Comparison of ENCODE assay signal across 8 mouse cellular contexts in genomic region chr7:80387633-80388543, GRCm38 (mm10). TPM values are rescaled to one million over a fixed set of nuclear protein-coding genes. Genes with fewer than 3 reads are reported as not detected.
A peak's percentile ranks its signal among the peaks of the same experiment; 100 is the strongest.
DNase-seq lines count a peak whose midpoint lies in the region; ATAC-seq and TF ChIP-seq lines count a peak whose summit lies in the region.

Gene Fes (minus strand): TSS chr7:80387946.

- WGBS in hindbrain, embryonic 13.5 days, result 12% methylated on average over 33 of the region's 33 CpGs
- WGBS in midbrain, embryonic 15.5 days, result 12% methylated on average over 33 of the region's 33 CpGs

- TF ChIP-seq POLR2A in CH12.LX (IDR thresholded peaks at IDR 0.05; ENCODE audit: low read depth, low read length), result peak; percentile 34; the same call in 1 of the 2 replicates

- H3K27me3 ChIP-seq in CH12.LX (replicated peaks), result no peaks in the 10 kb centered on the region
- H3K27me3 ChIP-seq in hindbrain, embryonic 13.5 days, result peaks cover 13% of the 10 kb centered on the region
- H3K27me3 ChIP-seq in midbrain, embryonic 15.5 days (replicated peaks), result 0 out of 2 replicates have a peak, but pooled peaks cover 5% of the 10 kb centered on the region

- peak within 1 kb of the TSS; percentile 37 for H3K9ac ChIP-seq in CH12.LX (ENCODE audit: insufficient read depth, low read depth)
- H3K9ac ChIP-seq in hindbrain, embryonic 13.5 days, result peak within 1 kb of the TSS; percentile 61
- H3K9ac ChIP-seq in midbrain, embryonic 15.5 days, result peak within 1 kb of the TSS; percentile 29; the same call in 1 of the 2 replicates

- DNase-seq in CH12.LX (ENCODE audit: extremely low read depth) (peak; percentile 47), liver (peak; percentile 65)
- DNase-seq in adrenal gland, postnatal 4 days (ENCODE audit: low spot score in 2 of 2), result peak in 1 of 2 experiments; percentile 47
- DNase-seq in gastrocnemius, adult 2 months, result peak; percentile 77
- no peak for DNase-seq in cerebellum, postnatal 25 days
- DNase-seq in left cerebral cortex, postnatal 25 days (ENCODE audit: low spot score in 2 of 2), result no peak

- H3K79me2 ChIP-seq in CH12.LX (replicated peaks; ENCODE audit: control insufficient read depth, extremely low read depth, insufficient read depth, poor library complexity, severe bottlenecking), result no peaks in the 10 kb centered on the region

- peaks cover 43 to 60% of the 10 kb centered on the region in 2 experiments for H3K36me3 ChIP-seq in CH12.LX (replicated peaks in 1 of 2; ENCODE audit: control insufficient read depth in 1 of 2, insufficient read depth in 1 of 2, low read length in 1 of 2)
- H3K36me3 ChIP-seq in hindbrain, embryonic 13.5 days, result peaks cover 32% of the 10 kb centered on the region
- H3K36me3 ChIP-seq in midbrain, embryonic 15.5 days (replicated peaks), result peaks cover 25% of the 10 kb centered on the region; the same call in 1 of the 2 replicates

- no peak; the same call in 1 of the 2 replicates for TF ChIP-seq EP300 in CH12.LX (IDR thresholded peaks at IDR 0.05; ENCODE audit: low read length)

- dilution Hi-C loops in CH12.LX (cut with MboI; ENCODE audit: extremely low pct_ligation_motif_present, extremely low pct_unique_long_range_greater_than_20kb, low sequenced_read_pairs), result loop anchor here (25.0 kb wide), 1 partner anchor 174 kb away; no protein-coding TSS in a partner anchor

- intact Hi-C loops in gastrocnemius, adult 2 months (cut with DNase I), result loop anchor here (2.0 to 10.0 kb wide), 2 partner anchors 15 to 297 kb away; partner anchors contain the start of gene Crtc3
- intact Hi-C loops in left cerebral cortex, postnatal 25 days (cut with DNase I), result loop anchor here (5.0 kb wide), 2 partner anchors 334 to 459 kb away; no protein-coding TSS in a partner anchor

- 0 out of 2 replicates have a peak, but pooled peaks have one; percentile 45 for ATAC-seq in hindbrain, embryonic 13.5 days (ENCODE audit: low FRiP score)
- ATAC-seq in midbrain, embryonic 15.5 days (replicated peaks), result peak; percentile 28; the same call in 1 of the 2 replicates

- peak within 1 kb of the TSS; percentile 68 for H3K4me2 ChIP-seq in CH12.LX (ENCODE audit: insufficient read depth, low read depth, poor library complexity, severe bottlenecking)
- H3K4me2 ChIP-seq in hindbrain, embryonic 13.5 days, result peak within 1 kb of the TSS; percentile 37
- H3K4me2 ChIP-seq in midbrain, embryonic 15.5 days, result peak within 1 kb of the TSS; percentile 26

- peak within 1 kb of the TSS; percentile 46 for H3K27ac ChIP-seq in CH12.LX (ENCODE audit: insufficient read depth, low read depth)
- H3K27ac ChIP-seq in gastrocnemius, adult 2 months, result peak within 1 kb of the TSS; percentile 91
- peak within 1 kb of the TSS; percentile 35; the same call in 1 of the 2 replicates for H3K27ac ChIP-seq in hindbrain, embryonic 13.5 days
- 0 out of 2 replicates have a peak within 1 kb of the TSS, but pooled peaks have one; percentile 29 for H3K27ac ChIP-seq in midbrain, embryonic 15.5 days

- no peaks in the 10 kb centered on the region for H3K9me3 ChIP-seq in CH12.LX (replicated peaks; ENCODE audit: low read length)
- no peaks in the 10 kb centered on the region for H3K9me3 ChIP-seq in hindbrain, embryonic 13.5 days
- H3K9me3 ChIP-seq in midbrain, embryonic 15.5 days, result no peaks in the 10 kb centered on the region

- peak within 1 kb of the TSS; percentile 47 to 57 (median 47) for H3K4me3 ChIP-seq in CH12.LX (replicated peaks in 1 of 3; ENCODE audit: low read depth in 2 of 3, low read length in 2 of 3, poor library complexity in 1 of 3)
- peak within 1 kb of the TSS; percentile 77 for H3K4me3 ChIP-seq in gastrocnemius, adult 2 months
- H3K4me3 ChIP-seq in hindbrain, embryonic 13.5 days, result peak within 1 kb of the TSS; percentile 24
- H3K4me3 ChIP-seq in midbrain, embryonic 15.5 days, result peak within 1 kb of the TSS; percentile 2

- no peak; the same call in 1 of the 2 replicates for TF ChIP-seq RAD21 in CH12.LX (IDR thresholded peaks at IDR 0.05; ENCODE audit: low read depth, low read length)

- H3K4me1 ChIP-seq in CH12.LX (ENCODE audit: control insufficient read depth in 1 of 2, insufficient read depth in 2 of 2), result peaks cover 3 to 28% of the 10 kb centered on the region in 2 experiments; a peak in 3 of 4 replicates
- peaks cover 17% of the 10 kb centered on the region for H3K4me1 ChIP-seq in hindbrain, embryonic 13.5 days (replicated peaks)
- peaks cover 9% of the 10 kb centered on the region for H3K4me1 ChIP-seq in midbrain, embryonic 15.5 days

- no peak for TF ChIP-seq CTCF in CH12.LX (conservative IDR thresholded peaks at IDR 0.05 in 1 of 2, IDR thresholded peaks at IDR 0.05 in 1 of 2; ENCODE audit: low read depth in 2 of 2, low read length in 2 of 2)
- no peak for TF ChIP-seq CTCF in gastrocnemius, adult 2 months (IDR thresholded peaks at IDR 0.05)

- in situ Hi-C loops in CH12.LX (cut with MboI; ENCODE audit: low pct_ligation_motif_present, low pct_unique_long_range_greater_than_20kb, low sequenced_read_pairs), result loop anchor here (5.0 to 25.0 kb wide), 2 partner anchors 194 to 449 kb away; partner anchors contain the start of gene Iqgap1

TF ChIP-seq in CH12.LX, 34 proteins besides CTCF, POLR2A, EP300 and RAD21:
- no peak for TF ChIP-seq ZNF384 (IDR thresholded peaks at IDR 0.05; ENCODE audit: low read depth, low read length)
- no peak for TF ChIP-seq ZKSCAN1 (IDR thresholded peaks at IDR 0.05; ENCODE audit: borderline replicate concordance, low read depth, low read length)
- no peak for TF ChIP-seq E2F4 (IDR thresholded peaks at IDR 0.05; ENCODE audit: insufficient replicate concordance, low read depth, low read length)
- TF ChIP-seq SIN3A (IDR thresholded peaks at IDR 0.05; ENCODE audit: low read length), result no peak; the same call in 1 of the 2 replicates
- peak; percentile 50; the same call in 1 of the 2 replicates for TF ChIP-seq ELF1 (IDR thresholded peaks at IDR 0.05; ENCODE audit: low read depth, low read length)
- 0 out of 2 replicates have a peak, but pooled peaks have one; percentile 41 for TF ChIP-seq NELFE (IDR thresholded peaks at IDR 0.05; ENCODE audit: low read depth, low read length)
- TF ChIP-seq MAFK (IDR thresholded peaks at IDR 0.05; ENCODE audit: insufficient replicate concordance, low read length), result no peak
- TF ChIP-seq CHD2 (IDR thresholded peaks at IDR 0.05; ENCODE audit: low read length), result no peak
- TF ChIP-seq IRF4 (IDR thresholded peaks at IDR 0.05; ENCODE audit: low read depth, low read length), result peak; percentile 67; the same call in 1 of the 2 replicates
- TF ChIP-seq JUN (IDR thresholded peaks at IDR 0.05; ENCODE audit: insufficient read depth, low read depth, low read length), result no peak
- no peak for TF ChIP-seq ETS1 (conservative IDR thresholded peaks at IDR 0.05; ENCODE audit: low read depth, low read length)
- TF ChIP-seq UBTF (IDR thresholded peaks at IDR 0.05; ENCODE audit: low read depth, low read length), result no peak
- TF ChIP-seq HCFC1 (IDR thresholded peaks at IDR 0.05; ENCODE audit: low read depth, low read length), result 0 out of 2 replicates have a peak, but pooled peaks have one; percentile 18
TF ChIP-seq in CH12.LX: peak in this region for 4.

RNA-seq across cellular contexts. Expression of gene Fes, which starts in this region (rescaled TPM):
- total RNA-seq in CH12.LX (2012; rRNA removed), result 7.1 and 9.8 TPM in 2 replicates
- 4.3 and 6.5 TPM in 2 replicates for total RNA-seq in CH12.LX (2014; rRNA removed)
- 11.7 and 16.2 TPM in 2 replicates for polyA plus RNA-seq in CH12.LX (2012; ENCODE audit: insufficient read length, low read depth)
- total RNA-seq in adrenal gland, postnatal 4 days (2021), result 10 to 100 TPM; 19.3 to 21.1 TPM
- total RNA-seq in gastrocnemius, adult 2 months (2021), result 1 to 10 TPM; 2.6 to 3.9 TPM
- 6.1 and 6.9 TPM in 2 replicates for polyA plus RNA-seq in hindbrain, embryonic 13.5 days (2015; fragmentation: Nextera tagmentation; extraction: Ambion mirVana)
- 4.4 and 4.8 TPM in 2 replicates for polyA plus RNA-seq in midbrain, embryonic 15.5 days (2015; fragmentation: Nextera tagmentation; extraction: Ambion mirVana)
- 1 to 10 TPM; 3.9 to 6.3 TPM for total RNA-seq in left cerebral cortex, postnatal 25 days (2021)

Comparison
In these comparisons a context has a peak if more than half of its experiments do, and no peak if none do; other contexts are left out.
1. DNase-seq: peak in CH12.LX (single experiment), gastrocnemius, adult 2 months (single experiment) and liver (single experiment); none in cerebellum, postnatal 25 days (0 of 2) and left cerebral cortex, postnatal 25 days (0 of 2).
2. H3K27ac ChIP-seq: peak in every context shown above with its lines; median percentile 91 in gastrocnemius, adult 2 months; 46 in CH12.LX; 35 in hindbrain, embryonic 13.5 days; 29 in midbrain, embryonic 15.5 days.
3. H3K4me3 ChIP-seq: peak in every context shown above with its lines; median percentile 77 in gastrocnemius, adult 2 months; 47 in CH12.LX; 24 in hindbrain, embryonic 13.5 days; 2 in midbrain, embryonic 15.5 days.
4. Peak in every context shown above with its lines, with median percentiles within 50 percentile points of each other: H3K4me2 ChIP-seq and H3K9ac ChIP-seq.